Mouse (Mus musculus) lung, postnatal 0 days (tissue): ENCODE data around the gene Map2. TPM values are rescaled to one million over a fixed set of nuclear protein-coding genes. Genes with fewer than 3 reads are reported as not detected.

ENCODE experiments used
- ATAC-seq: fragments of 200-750 bp; cut with Nextera tagmentation; 2 replicates; pipeline ENCODE4 v1.8.0; 2017; ENCODE audit warnings: moderate library complexity
- DNase-seq: peaks from one replicate; pipeline ENCODE4 v3.0.0-alpha.2; 2016; ENCODE audit warnings: low spot score
- H3K27ac ChIP-seq: fragments of 300-500 bp; sonication (generic); 2 replicates; pipeline ENCODE4 v1.5.1; 2014; ENCODE audit warnings: antibody characterized with exemption, mild to moderate bottlenecking, low read length, mixed read lengths
- H3K27me3 ChIP-seq: fragments of 300-500 bp; sonication (generic); replicated peaks from 2 replicates; pipeline ENCODE4 v1.6.1; 2014; ENCODE audit warnings: low read length, mixed read lengths; ENCODE audit not compliant: insufficient read depth
- H3K36me3 ChIP-seq: fragments of 300-500 bp; sonication (generic); 2 replicates; pipeline ENCODE4 v1.6.1; 2014; ENCODE audit warnings: low read length, mixed read lengths; ENCODE audit not compliant: insufficient read depth
- H3K4me1 ChIP-seq: fragments of 300-500 bp; sonication (generic); 2 replicates; pipeline ENCODE4 v1.6.1; 2014; ENCODE audit warnings: antibody characterized with exemption, low read depth, low read length, mixed read lengths; ENCODE audit not compliant: insufficient read depth
- H3K4me2 ChIP-seq: fragments of 300-500 bp; sonication (generic); replicated peaks from 2 replicates; pipeline ENCODE4 v1.6.1; 2014; ENCODE audit warnings: low read depth, mild to moderate bottlenecking, low read length, moderate library complexity, mixed read lengths
- H3K4me3 ChIP-seq: fragments of 300-500 bp; sonication (generic); 2 replicates; pipeline ENCODE4 v1.5.1; 2014; ENCODE audit warnings: low read depth, low read length
- H3K9ac ChIP-seq: fragments of 300-500 bp; sonication (generic); replicated peaks from 2 replicates; pipeline ENCODE4 v1.6.1; 2014; ENCODE audit warnings: low read depth, mild to moderate bottlenecking
- H3K9me3 ChIP-seq: fragments of 300-500 bp; sonication (generic); 2 replicates; pipeline ENCODE4 v1.6.1; 2016; ENCODE audit warnings: low read length, mixed read lengths
- CTCF ChIP-seq: IDR thresholded peaks from 2 replicates; pipeline ENCODE4 v1.5.1; 2016; ENCODE audit warnings: antibody characterized with exemption, mild to moderate bottlenecking
- EP300 ChIP-seq: IDR thresholded peaks from 2 replicates; pipeline ENCODE4 v1.6.1; 2016; ENCODE audit warnings: antibody characterized with exemption, mild to moderate bottlenecking, control low read depth
- WGBS: fragments of 180-500 bp; shearing (Covaris S2); extraction: QIAGEN DNeasy Blood & Tissue Kit; methylation state at CpG from one replicate; pipeline ENCODE4 v1.1.7; 2014; 5-methylcytosine and 5-hydroxymethylcytosine counted together
- polyA plus RNA-seq: library from polyadenylated mRNA; unstranded; fragments of >200 nt; fragmentation: Nextera tagmentation; extraction: Ambion mirVana; gene quantifications from 2 replicates; pipeline ENCODE4 v1.2.1, GENCODE M21; 2015

Map2 gene
- polyA plus RNA-seq, 1 experiment from 2014 or later, result 2.1 TPM

- DNase-seq, result no peak
- Histone ChIP-seq H3K4me1 (no peaks in the 10 kb centered on the region), H3K27me3 (no peaks in the 10 kb centered on the region), H3K27ac (no peak overlapping the region), H3K9ac (no peak overlapping the region), H3K36me3 (no peaks in the 10 kb centered on the region), H3K9me3 (no peaks in the 10 kb centered on the region), H3K4me3 (no peak overlapping the region), H3K4me2 (no peak overlapping the region)
- 85% methylated on average over 5 of the region's 5 CpGs for WGBS
- ATAC-seq, result no peak
- no peak for TF ChIP-seq EP300
- no peak for TF ChIP-seq CTCF
Observed at GRCm38 (mm10) chr1:66426073-66426472, 251.0 kb downstream of the Map2 start.

GRCm38 (mm10) chr1:66430962-66431361, 255.9 kb downstream of the Map2 start:
- Histone ChIP-seq H3K27ac (no peak overlapping the region), H3K36me3 (no peaks in the 10 kb centered on the region), H3K9me3 (no peaks in the 10 kb centered on the region), H3K4me2 (no peak overlapping the region), H3K27me3 (no peaks in the 10 kb centered on the region), H3K9ac (no peak overlapping the region), H3K4me3 (no peak overlapping the region), H3K4me1 (no peaks in the 10 kb centered on the region)
- no peak for ATAC-seq
- no peak for TF ChIP-seq CTCF
- TF ChIP-seq EP300, result no peak
- no peak for DNase-seq

- H3K27ac ChIP-seq, result no peak overlapping the region
- no peaks in the 10 kb centered on the region for H3K9me3 ChIP-seq
- WGBS, result 74% methylated on average over 6 of the region's 6 CpGs
- DNase-seq (no peak), ATAC-seq (no peak)
- H3K4me3 ChIP-seq, result no peak overlapping the region
- H3K27me3 ChIP-seq, result no peaks in the 10 kb centered on the region
- no peak for TF ChIP-seq CTCF
- no peak for TF ChIP-seq EP300
- no peak overlapping the region for H3K4me2 ChIP-seq
- no peak overlapping the region for H3K9ac ChIP-seq
- H3K36me3 ChIP-seq, result no peaks in the 10 kb centered on the region
- H3K4me1 ChIP-seq, result no peaks in the 10 kb centered on the region
Observed at GRCm38 (mm10) chr1:66431472-66431871, 256.4 kb downstream of the Map2 start.

GRCm38 (mm10) chr1:66438069-66438468, 263.0 kb downstream of the Map2 start:
- ATAC-seq, result no peak

GRCm38 (mm10) chr1:66442922-66443321, 267.8 kb downstream of the Map2 start:
- H3K9me3 ChIP-seq, result no peaks in the 10 kb centered on the region
- WGBS, result 85% methylated on average over 2 of the region's 2 CpGs
- H3K36me3 ChIP-seq, result no peaks in the 10 kb centered on the region
- ATAC-seq (no peak), DNase-seq (no peak)
- TF ChIP-seq EP300 (no peak), CTCF (no peak)
- no peak overlapping the region for H3K9ac ChIP-seq
- H3K4me1 ChIP-seq, result no peaks in the 10 kb centered on the region
- H3K27ac ChIP-seq, result no peak overlapping the region
- H3K4me3 ChIP-seq, result no peak overlapping the region
- H3K4me2 ChIP-seq, result no peak overlapping the region
- H3K27me3 ChIP-seq, result no peaks in the 10 kb centered on the region

More at GRCm38 (mm10) chr1:66438069-66438468, 263.0 kb downstream of the Map2 start:
- DNase-seq, result no peak
- H3K4me3 ChIP-seq, result no peak overlapping the region
- no peak overlapping the region for H3K9ac ChIP-seq
- H3K4me2 ChIP-seq, result no peak overlapping the region
- H3K9me3 ChIP-seq, result no peaks in the 10 kb centered on the region
- H3K27ac ChIP-seq, result no peak overlapping the region
- TF ChIP-seq CTCF (no peak), EP300 (no peak)
- H3K36me3 ChIP-seq, result no peaks in the 10 kb centered on the region
- H3K4me1 ChIP-seq, result no peaks in the 10 kb centered on the region
- 80% methylated on average over 2 of the region's 2 CpGs for WGBS
- no peaks in the 10 kb centered on the region for H3K27me3 ChIP-seq

GRCm38 (mm10) chr1:66449471-66449870, 274.4 kb downstream of the Map2 start:
- no peak for DNase-seq
- ATAC-seq, result no peak
- H3K4me1 ChIP-seq, result no peaks in the 10 kb centered on the region
- H3K27ac ChIP-seq, result no peak overlapping the region
- H3K27me3 ChIP-seq, result no peaks in the 10 kb centered on the region
- no peaks in the 10 kb centered on the region for H3K36me3 ChIP-seq
- H3K9me3 ChIP-seq, result no peaks in the 10 kb centered on the region
- TF ChIP-seq CTCF (no peak), EP300 (no peak)
- no peak overlapping the region for H3K9ac ChIP-seq
- no peak overlapping the region for H3K4me2 ChIP-seq
- no peak overlapping the region for H3K4me3 ChIP-seq
- WGBS, result 58% methylated on average over 2 of the region's 2 CpGs

- H3K36me3 ChIP-seq, result no peaks in the 10 kb centered on the region
- no peaks in the 10 kb centered on the region for H3K9me3 ChIP-seq
- H3K9ac ChIP-seq, result no peak overlapping the region
- TF ChIP-seq CTCF (no peak), EP300 (no peak)
- no peak overlapping the region for H3K27ac ChIP-seq
- 19% methylated on average over 2 of the region's 2 CpGs for WGBS
- no peaks in the 10 kb centered on the region for H3K27me3 ChIP-seq
- ATAC-seq (no peak), DNase-seq (no peak)
- no peak overlapping the region for H3K4me2 ChIP-seq
- H3K4me3 ChIP-seq, result no peak overlapping the region
- no peaks in the 10 kb centered on the region for H3K4me1 ChIP-seq
Observed at GRCm38 (mm10) chr1:66456580-66456979, 281.5 kb downstream of the Map2 start.
